Mouse (Mus musculus) E14TG2a.4 (cell line): Measurements from ENCODE around the gene Prr13.
A peak's percentile ranks its signal among the peaks of the same experiment; 100 is the strongest.

Experiments
- H3K27me3 ChIP-seq: 2 replicates; pipeline ENCODE4 v1.6.1; 2014; ENCODE audit warnings: low read length, control low read depth; ENCODE audit not compliant: insufficient read depth
- H3K36me3 ChIP-seq: 2 replicates; pipeline ENCODE4 v1.6.1; 2014; ENCODE audit warnings: low read length, control low read depth; ENCODE audit not compliant: insufficient read depth
- H3K4me1 ChIP-seq: replicated peaks from 2 replicates; pipeline ENCODE4 v1.6.1; 2014; ENCODE audit warnings: low read depth, low read length, control low read depth
- H3K4me3 ChIP-seq: replicated peaks from 2 replicates; pipeline ENCODE4 v1.5.1; 2014; ENCODE audit warnings: mild to moderate bottlenecking, low read length
- H3K9me3 ChIP-seq: 2 replicates; pipeline ENCODE4 v1.6.1; 2014; ENCODE audit warnings: low read length, control low read depth
- CTCF ChIP-seq: conservative IDR thresholded peaks from 2 replicates; pipeline ENCODE4 v1.5.1; 2014; ENCODE audit warnings: low read length
- NANOG ChIP-seq: IDR thresholded peaks from 2 replicates; pipeline ENCODE4 v1.6.1; 2014; ENCODE audit warnings: borderline replicate concordance, low read length, mixed read lengths
- POU5F1 ChIP-seq: IDR thresholded peaks from 2 replicates; pipeline ENCODE4 v1.6.1; 2014; ENCODE audit warnings: low read length, borderline replicate concordance

The Prr13 gene

DNA sequence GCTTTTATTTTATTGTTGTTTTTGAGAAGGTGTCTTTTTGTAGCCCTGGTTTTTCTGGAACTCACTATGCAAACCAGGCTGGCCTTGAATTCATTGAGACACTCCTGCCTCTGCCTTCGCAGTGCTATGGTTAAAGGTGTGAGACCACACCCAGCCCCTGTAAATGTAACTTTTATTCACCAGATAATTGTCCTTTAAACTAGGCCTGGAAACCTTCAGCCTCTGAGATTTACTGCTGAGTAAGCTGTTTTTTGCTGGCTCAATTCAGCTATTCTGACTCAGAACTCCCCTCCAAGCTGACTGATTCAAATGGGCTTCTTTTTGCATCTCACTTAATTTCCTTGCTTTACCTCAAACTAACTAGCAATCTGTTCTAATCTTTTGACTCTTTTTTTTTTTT is 31.9 kb upstream of the Prr13 start:
- H3K36me3 ChIP-seq, result peaks cover 91% of the 10 kb centered on the region
- H3K27me3 ChIP-seq, result no peaks in the 10 kb centered on the region
- H3K4me3 ChIP-seq, result no peak overlapping the region
- TF ChIP-seq NANOG (no peak), CTCF (no peak), POU5F1 (no peak)
- H3K4me1 ChIP-seq, result peaks cover 19% of the 10 kb centered on the region
- no peaks in the 10 kb centered on the region for H3K9me3 ChIP-seq

DNA sequence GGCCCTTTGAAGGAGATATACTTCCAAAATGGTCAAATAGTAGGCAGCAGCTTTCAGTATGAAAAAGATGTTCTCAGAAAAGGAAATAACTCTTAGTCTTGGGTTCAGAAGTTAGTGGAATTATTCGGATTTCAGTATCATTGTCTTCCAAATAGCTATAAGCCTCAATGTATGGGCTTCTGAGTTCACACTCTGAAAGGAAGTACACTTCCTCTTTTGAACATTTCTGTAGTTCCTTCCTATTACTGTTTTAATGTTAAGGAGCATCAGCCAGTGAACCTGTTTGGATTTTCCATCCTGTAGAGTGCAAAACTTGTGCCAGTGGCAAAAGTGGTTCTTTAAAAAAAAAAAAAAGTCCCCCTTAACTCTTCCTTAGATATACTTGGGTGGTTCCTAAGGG is 26.8 kb upstream of the Prr13 start:
- TF ChIP-seq POU5F1 (no peak), CTCF (no peak), NANOG (no peak)
- Histone ChIP-seq H3K27me3 (no peaks in the 10 kb centered on the region), H3K36me3 (peaks cover 98% of the 10 kb centered on the region), H3K9me3 (no peaks in the 10 kb centered on the region), H3K4me1 (peaks cover under 1% of the 10 kb centered on the region; the same call in 1 of the 2 replicates), H3K4me3 (no peak overlapping the region)

DNA sequence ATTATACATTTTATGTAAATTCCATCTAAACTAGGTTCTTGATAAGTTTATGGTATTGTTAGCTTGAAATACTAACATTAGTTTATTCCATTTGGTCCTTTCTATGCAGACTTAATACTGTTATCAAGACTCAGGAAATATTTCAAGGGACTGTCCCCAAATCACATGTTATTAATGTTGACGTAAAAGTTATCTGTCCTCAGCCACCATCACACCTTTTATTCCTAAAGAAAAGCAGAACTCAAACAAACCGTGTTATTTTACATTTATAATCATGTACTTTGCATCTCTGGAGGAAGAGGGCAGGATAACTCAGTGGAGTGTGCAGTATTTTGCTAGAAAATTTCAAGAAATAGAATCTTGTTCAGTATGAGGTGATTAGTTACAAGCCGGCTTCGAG is 25.7 kb upstream of the Prr13 start:
- no peaks in the 10 kb centered on the region for H3K27me3 ChIP-seq
- TF ChIP-seq NANOG (no peak), POU5F1 (no peak), CTCF (no peak)
- H3K36me3 ChIP-seq, result peaks cover 97% of the 10 kb centered on the region
- H3K4me1 ChIP-seq, result no peaks in the 10 kb centered on the region
- no peaks in the 10 kb centered on the region for H3K9me3 ChIP-seq
- no peak overlapping the region for H3K4me3 ChIP-seq

DNA sequence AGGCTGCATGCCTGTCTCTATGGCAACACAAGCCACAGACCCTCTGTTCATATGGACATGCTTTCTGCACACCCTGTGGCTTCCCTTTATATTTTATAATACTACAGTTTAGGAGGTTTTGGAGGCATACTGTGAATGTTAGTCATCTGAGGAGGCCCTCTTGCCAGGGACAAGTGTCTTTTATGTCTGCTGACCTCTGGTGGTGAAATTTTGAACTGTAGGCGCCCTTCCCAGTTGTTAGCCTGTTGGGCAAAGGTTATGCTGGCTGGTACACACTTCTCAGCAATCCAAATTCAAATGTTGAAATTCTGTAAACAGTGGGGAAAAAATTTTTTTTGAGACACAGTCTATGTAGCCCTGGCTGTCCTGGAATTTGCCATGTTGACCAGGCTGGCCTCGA is 16.3 kb upstream of the Prr13 start:
- no peaks in the 10 kb centered on the region for H3K9me3 ChIP-seq
- TF ChIP-seq CTCF (peak; percentile 99), NANOG (no peak)
- peaks cover 6% of the 10 kb centered on the region; the same call in 1 of the 2 replicates for H3K27me3 ChIP-seq
- no peak overlapping the region for H3K4me3 ChIP-seq
- peaks cover 7% of the 10 kb centered on the region for H3K36me3 ChIP-seq
- H3K4me1 ChIP-seq, result peaks cover 27% of the 10 kb centered on the region

DNA sequence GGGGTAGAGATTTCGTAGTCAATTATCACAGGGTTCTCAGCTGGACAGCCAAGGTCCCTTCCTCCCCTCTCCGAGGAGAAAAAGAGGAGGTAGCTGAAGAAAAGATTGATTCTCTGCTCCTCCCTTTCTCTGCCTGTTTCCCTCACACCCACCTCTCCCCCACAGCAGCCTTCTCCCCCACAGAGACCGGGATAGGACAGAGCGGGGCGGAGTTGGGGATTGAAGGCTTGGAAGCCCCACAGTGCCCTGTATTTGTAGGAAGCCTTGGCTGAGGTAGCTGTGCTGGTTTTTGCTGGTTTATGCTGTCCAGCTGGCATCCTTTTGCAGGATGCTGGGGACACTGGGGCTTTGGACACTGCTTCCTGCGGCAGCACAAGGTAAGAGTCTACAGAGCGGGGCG is 13.7 kb upstream of the Prr13 start, which contains the start of gene Amhr2:
Gene Amhr2 (plus strand): TSS at position 222 of the 400 bp plus-strand sequence.
- Histone ChIP-seq H3K4me1 (peaks cover 28% of the 10 kb centered on the region), H3K4me3 (peak within 1 kb of the TSS; percentile 37), H3K27me3 (peaks cover 6% of the 10 kb centered on the region; the same call in 1 of the 2 replicates), H3K36me3 (no peaks in the 10 kb centered on the region), H3K9me3 (no peaks in the 10 kb centered on the region)
- TF ChIP-seq CTCF (no peak), NANOG (no peak), POU5F1 (no peak)

DNA sequence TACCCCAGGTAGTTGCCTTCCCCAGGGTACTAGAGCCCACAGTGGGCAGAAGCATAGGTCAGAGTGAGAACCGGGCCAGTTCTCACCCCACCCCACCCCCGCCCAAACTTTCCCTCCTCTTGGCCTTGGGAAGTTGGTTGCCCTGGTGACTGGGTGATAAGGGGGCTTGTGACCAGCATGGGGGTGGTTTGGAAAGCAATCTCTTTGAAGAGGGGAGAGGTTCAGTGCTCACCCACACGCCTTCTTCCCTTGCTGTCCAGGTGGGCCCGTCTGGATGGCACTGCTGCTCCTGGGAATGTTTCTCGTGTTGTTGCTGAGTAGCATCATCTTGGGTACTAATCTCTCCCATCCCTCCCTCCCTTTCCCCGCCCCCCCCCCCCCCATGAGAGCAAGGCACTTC is 12.4 kb upstream of the Prr13 start:
- no peaks in the 10 kb centered on the region for H3K36me3 ChIP-seq
- peaks cover 6% of the 10 kb centered on the region; the same call in 1 of the 2 replicates for H3K27me3 ChIP-seq
- no peaks in the 10 kb centered on the region for H3K9me3 ChIP-seq
- no peak for TF ChIP-seq POU5F1
- TF ChIP-seq CTCF, result no peak
- TF ChIP-seq NANOG, result no peak
- H3K4me3 ChIP-seq, result no peak overlapping the region
- H3K4me1 ChIP-seq, result peaks cover 40% of the 10 kb centered on the region

DNA sequence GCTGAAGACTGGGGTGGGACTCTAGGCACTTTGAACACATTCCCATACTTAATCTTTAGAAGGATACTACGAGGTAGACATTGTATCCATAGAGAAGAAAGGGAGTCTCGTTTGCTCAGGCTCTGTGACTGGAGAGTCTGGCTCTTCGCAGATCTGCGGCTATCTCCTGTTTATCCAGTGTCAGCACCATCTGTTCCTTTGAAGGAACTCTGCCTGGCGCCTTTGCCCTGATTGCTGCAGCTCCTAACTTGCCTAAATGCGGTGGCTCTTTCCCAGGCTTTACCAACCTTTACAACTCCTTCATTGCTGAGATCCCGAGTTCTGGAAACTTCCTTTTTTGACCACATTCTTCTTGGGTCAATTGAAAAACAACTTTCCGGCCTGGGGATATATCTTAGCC is 9.5 kb upstream of the Prr13 start:
- peaks cover 8% of the 10 kb centered on the region for H3K27me3 ChIP-seq
- peaks cover 68% of the 10 kb centered on the region for H3K4me1 ChIP-seq
- H3K4me3 ChIP-seq, result no peak overlapping the region
- TF ChIP-seq NANOG, result no peak
- no peak for TF ChIP-seq CTCF
- TF ChIP-seq POU5F1, result no peak
- peaks cover 7% of the 10 kb centered on the region; the same call in 1 of the 2 replicates for H3K36me3 ChIP-seq
- H3K9me3 ChIP-seq, result no peaks in the 10 kb centered on the region

DNA sequence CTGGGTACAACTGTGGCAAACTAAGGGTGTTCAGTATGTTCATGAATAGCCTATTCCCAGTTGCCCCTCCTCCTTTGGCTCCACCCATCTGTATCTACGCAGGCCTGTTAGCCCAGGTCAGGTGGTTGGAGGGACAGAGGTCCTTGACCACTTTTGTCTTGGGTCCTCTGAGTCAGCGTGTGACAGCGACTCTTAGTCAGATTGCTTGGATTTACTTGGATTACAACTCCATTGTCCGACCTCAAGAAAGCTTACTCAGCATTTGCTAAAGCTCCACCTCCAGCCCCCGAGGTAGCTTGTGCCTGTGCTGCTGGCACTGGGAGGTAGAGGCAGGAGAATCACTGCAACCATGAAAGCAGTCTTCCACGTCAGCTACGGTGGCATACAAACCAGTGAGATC is 7.9 kb upstream of the Prr13 start:
- TF ChIP-seq NANOG (no peak), CTCF (no peak), POU5F1 (no peak)
- Histone ChIP-seq H3K27me3 (peaks cover 3% of the 10 kb centered on the region; the same call in 1 of the 2 replicates), H3K4me1 (peaks cover 59% of the 10 kb centered on the region), H3K4me3 (peak overlapping the region; percentile 43; the same call in 1 of the 2 replicates), H3K36me3 (peaks cover 7% of the 10 kb centered on the region; the same call in 1 of the 2 replicates), H3K9me3 (no peaks in the 10 kb centered on the region)

DNA sequence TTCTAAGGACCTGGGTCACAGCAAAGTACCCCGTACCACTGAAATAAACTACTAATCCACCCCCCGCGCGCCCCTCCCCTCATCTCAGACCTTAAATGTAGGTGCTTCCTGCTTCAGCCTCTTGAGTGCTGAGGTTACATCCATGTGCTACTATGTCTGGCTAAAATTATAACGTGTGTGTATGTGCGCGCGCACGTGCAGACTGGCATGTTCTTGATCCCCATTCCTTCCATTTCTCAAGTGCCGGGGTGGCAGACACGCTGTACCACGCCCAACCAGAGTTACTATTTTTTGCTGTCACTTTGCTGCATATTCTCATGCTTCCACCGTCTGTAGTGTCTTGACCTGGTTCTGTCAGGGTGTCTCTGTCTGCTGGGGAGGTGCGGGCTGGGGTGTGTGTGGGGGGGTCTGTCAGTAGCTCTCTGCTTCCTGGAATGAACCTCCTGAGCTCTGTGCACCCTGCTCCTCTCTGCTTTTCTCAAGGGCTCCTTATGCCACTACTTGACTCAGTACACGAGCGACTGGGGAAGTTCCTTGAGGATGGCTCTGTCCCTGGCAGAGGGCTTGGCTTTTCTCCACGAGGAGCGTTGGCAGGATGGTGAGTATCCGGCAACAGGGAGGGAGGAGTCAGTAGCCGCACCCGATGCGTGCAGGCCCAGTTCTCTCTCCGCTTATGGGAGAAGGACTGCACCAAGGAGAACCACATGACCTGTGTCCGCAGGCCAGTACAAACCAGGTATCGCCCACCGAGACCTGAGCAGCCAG is 7.0 kb upstream of the Prr13 start:
- TF ChIP-seq POU5F1 (no peak), NANOG (no peak), CTCF (no peak)
- no peaks in the 10 kb centered on the region for H3K9me3 ChIP-seq
- H3K27me3 ChIP-seq, result peaks cover 3% of the 10 kb centered on the region; the same call in 1 of the 2 replicates
- H3K4me1 ChIP-seq, result peaks cover 56% of the 10 kb centered on the region
- peaks cover 7% of the 10 kb centered on the region; the same call in 1 of the 2 replicates for H3K36me3 ChIP-seq
- peak overlapping the region; percentile 75 for H3K4me3 ChIP-seq
